Mouse (Mus musculus) liver, adult 2 months (tissue): Measurements from ENCODE around the gene Zbtb34.

Source experiments
- CTCF ChIP-seq: fragments of 200-500 bp; IDR thresholded peaks from 2 replicates; pipeline ENCODE4 v1.5.1; 2011; ENCODE audit warnings: low read depth, low read length, control low read depth
- POLR2A ChIP-seq: fragments of 200-500 bp; IDR thresholded peaks from 2 replicates; pipeline ENCODE4 v1.6.1; 2011; ENCODE audit warnings: low read length, control low read depth; ENCODE audit not compliant: insufficient read depth; ENCODE audit errors: extremely low read depth

DNA sequence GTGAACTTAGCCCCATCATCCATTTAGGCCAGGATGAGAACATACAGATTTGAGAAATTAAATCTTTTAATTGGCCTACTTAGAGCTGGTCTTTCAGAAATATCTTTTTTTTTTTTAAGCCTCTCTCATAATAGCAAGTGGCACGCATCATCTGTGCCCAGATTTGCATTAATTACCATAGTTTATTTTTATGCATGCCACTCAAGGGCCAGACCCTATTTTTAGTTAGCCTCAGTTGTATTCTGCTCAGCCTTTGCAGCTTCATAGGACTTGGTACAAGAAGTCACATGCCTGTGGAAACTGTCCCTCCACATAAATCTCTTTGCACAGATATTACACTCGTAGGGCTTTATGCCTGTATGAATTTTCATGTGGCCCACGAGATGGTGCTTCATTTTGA lies 22.4 kb upstream of the Zbtb34 start:
- TF ChIP-seq POLR2A (no peak), CTCF (no peak)
